Mouse (Mus musculus) E14TG2a.4 (cell line): ENCODE measurements at regions not wholly inside any gene's neighbourhood (a gene's known extent, or its start where the extent isn't known, plus 50 kb on each side); places are given as distances from the start of the nearest gene placed in this dataset.

Experiments used
- CTCF ChIP-seq: conservative IDR thresholded peaks from 2 replicates; pipeline ENCODE4 v1.5.1; 2014; ENCODE audit warnings: low read length
- NANOG ChIP-seq: IDR thresholded peaks from 2 replicates; pipeline ENCODE4 v1.6.1; 2014; ENCODE audit warnings: borderline replicate concordance, low read length, mixed read lengths

DNA sequence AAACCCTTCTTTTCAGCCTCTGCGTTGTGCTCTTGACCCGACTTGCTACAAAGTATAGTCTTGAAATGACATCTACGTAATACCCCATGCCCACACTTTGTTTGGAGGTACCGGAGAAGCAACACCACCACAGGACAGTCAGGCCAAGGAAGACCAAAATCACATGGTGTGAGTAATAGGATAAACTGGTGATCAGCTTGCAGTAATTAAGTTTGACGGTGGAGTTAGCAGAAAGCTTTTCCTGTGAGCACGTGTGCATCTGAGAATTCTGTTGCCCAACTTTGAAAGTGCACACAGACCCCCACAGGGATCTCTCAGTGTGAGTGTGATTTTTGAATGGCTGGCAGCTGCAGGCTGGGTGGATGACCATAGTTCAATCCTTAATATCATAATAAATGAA is 114.6 kb upstream of the Smyd2 start:
- TF ChIP-seq CTCF (no peak), NANOG (no peak)
